Mouse (Mus musculus) kidney, postnatal 36 days (tissue): ENCODE data around the gene Ldb2.

ENCODE experiments used
- DNase-seq, 2 experiments: peaks; one replicate each; pipeline ENCODE4 v3.0.0; 2021 to 2022; ENCODE audit warnings: mixed read lengths in 2 of 2

Ldb2 gene

DNA sequence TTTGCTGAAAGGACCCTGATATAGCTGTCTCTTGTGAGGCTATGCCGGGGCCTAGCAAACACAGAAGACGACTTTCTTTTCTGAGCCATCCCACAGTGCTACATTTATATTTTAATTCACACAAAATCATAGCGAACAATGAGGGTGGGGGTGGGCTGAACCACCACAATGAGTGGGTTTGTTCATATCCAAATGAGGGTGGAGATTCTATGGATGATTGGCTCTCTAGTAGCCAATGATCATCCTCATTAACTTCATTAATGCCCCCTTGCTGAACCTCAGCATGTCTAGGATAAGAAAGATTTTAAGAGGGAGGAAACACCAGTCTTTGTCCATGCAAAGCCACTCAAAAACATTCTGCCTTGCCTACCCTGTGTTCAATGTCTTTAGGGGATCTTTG, 156.4 kb downstream of the Ldb2 start:
- DNase-seq, result no peak

DNA sequence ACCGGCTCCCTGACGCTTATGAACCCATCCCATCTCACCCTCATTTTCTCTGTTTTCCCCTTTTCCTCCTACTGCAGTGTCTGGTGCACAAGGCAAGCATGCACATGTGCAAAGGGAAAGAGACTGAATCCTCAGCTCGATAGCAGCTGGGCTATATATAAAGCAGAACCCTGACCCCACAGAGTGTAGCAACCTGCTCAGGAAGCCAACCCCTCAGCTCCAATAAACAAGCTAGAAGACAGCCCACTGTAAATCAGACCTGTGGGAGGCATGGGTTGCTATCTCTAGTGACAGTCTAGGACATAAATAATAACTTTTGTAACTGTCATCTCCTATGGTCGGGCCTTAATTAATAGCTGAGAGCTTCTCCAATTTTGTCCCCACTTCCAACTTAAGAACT, 158.4 kb downstream of the Ldb2 start:
- DNase-seq, result no peak

DNA sequence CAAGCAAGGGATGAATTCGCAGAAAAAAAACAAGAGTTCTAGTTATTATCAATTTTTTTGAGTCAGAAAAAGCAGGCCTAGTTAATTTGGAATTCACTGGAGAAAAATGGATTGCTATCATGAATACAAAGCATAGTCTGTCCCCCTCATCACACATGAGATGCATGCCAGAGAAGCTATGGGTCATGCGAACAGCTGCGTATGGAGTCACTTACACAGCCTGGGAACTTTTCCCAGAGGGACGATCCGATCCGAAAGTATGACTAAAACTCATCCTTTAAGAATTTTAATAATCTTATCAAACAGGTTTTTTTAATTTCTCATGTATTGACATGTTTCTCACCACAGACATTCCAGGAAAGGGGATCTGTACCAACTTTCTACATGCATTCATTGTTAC, 163.9 kb downstream of the Ldb2 start:
- no peak for DNase-seq

DNA sequence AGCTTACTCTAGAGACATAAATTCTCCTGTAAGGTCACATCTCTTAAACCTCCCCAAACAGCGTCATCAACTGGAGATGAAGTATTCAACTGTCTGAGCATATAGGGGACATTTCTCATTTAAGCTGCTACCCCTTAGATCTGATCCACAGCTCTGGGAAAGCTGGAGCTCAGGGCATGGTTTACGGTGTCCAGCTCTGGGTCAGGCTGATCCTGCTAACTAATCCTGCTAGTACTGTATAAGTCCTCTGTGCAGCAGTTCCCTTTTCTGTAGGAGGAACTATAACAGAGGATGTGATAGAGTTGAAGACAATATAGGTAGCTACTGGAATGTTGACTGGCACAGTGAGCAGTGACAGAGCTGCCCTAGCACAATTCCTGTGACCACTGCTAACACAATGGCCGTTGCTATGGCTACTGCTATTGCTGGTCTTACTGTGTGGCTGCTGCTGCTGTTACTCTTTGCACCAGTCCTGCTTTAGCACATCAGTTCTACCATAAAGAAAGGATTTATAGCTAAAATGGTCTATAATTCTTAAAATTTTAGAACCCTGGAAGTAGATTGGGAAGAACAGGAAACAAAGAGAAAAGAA, 170.3 kb downstream of the Ldb2 start:
- no peak for DNase-seq

DNA sequence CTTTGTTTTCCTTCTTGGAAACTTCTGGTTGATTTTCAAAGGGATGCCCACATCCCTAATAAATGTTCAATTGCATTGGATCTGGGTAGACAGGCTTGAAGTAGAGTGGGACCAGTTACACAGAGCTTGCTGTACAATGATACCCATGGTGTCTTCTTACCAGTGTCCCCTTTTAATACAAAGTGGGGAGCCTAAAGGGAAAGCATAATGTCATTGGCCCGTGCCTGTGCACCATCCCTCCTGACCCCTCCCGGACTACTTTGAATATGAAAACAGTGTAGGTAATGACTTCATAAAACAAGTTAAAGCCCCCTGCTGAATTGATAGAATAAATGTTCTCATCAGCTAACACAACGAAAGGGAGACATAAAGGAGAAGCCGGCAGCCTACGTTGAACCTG, 172.0 kb downstream of the Ldb2 start:
- DNase-seq, result no peak

DNA sequence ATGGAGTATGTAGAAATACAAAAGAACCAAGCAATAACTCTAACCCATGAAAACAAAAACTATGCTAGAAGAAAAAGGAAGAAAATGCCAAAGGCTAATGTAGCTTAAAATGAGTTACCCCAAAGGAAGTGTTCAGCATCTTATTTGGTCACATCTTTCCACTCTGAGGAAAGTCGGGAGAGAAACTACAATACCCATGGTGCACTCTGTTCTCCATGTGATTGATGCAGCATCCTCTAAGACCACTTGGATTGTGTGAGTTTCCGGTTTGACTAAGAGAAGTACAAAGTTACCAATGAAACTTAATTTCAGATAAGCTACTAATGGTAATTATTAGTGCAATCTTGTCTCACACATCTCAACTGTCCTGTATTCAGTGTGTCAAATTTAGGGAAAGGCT, 172.6 kb downstream of the Ldb2 start:
- DNase-seq, result no peak

DNA sequence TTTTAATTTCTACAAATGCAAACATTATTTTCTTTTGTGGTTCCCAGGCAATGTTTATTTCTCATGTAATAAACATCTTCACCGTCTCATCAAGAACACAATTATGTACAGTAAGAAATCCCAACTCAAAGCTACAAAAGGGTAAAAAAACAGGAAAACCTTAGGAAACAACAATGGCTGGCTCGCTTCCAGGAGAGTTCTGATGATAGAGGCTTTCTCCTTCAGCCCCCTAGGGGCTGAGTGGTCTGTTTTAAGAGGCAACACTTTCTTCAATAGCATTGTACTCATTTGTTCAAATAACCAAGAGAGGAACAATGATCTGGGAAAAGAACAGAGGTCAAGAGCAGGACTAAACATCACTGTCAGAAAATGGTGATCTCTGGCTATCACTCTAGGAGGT, 173.4 kb downstream of the Ldb2 start:
- peak; percentile 76 to 84 for DNase-seq

DNA sequence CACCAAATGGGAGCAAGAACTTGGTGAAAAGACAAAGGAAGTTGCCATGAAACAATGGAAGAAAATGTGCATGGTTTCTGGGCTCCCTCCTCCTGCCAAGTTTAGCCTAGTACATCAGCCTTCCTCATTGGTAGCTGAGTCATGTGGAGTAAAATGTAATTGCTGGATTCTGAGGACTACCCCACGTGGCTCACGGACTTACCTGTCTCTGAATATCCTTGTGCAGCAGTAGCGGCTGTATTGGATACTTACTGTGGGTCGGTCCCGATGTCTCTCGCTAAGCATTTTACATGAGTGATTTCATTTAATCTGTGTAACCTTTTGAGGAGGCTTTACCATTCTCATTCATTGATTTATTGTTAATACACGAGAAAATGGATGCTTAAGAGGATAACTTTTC, 183.8 kb downstream of the Ldb2 start:
- DNase-seq, result no peak

DNA sequence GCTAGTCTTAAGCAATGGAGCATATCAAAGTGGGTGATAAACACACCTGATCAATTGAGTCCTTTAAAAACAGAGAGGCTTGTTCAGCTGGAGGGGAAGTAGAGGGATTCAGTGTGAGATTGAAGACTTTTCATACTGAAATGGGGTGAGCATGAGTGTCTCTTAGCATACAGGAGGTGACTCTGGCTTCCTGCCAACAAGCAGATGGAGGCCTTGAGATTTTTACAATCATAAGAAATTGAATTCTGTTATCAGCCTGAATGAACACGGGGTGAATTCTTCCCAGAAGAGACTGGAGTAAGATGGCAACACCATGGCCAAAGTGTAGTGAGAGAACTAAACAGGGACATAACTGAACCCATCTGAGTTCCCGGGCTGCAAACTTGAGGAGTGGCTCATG, 190.6 kb downstream of the Ldb2 start:
- DNase-seq, result peak in 1 of 2 experiments; percentile 21

DNA sequence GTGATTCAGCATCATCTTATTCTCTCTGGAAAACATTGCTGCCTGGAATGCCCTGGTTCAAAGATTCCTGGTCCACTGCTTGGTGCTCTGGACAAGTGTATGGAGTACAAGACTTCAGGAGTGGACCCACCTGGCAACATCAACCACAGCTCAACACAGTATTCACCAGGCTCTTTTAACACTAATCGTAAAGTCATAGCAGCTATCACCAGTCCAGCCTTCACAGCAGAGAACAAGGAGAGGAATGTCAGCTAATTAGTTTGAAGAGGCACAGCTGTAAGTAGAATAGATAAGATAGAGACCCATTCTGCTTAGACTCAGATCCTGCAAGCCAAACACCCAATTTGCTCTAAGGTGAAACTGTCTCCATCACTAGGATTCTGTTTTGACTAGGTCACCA, 198.1 kb downstream of the Ldb2 start:
- no peak for DNase-seq

DNA sequence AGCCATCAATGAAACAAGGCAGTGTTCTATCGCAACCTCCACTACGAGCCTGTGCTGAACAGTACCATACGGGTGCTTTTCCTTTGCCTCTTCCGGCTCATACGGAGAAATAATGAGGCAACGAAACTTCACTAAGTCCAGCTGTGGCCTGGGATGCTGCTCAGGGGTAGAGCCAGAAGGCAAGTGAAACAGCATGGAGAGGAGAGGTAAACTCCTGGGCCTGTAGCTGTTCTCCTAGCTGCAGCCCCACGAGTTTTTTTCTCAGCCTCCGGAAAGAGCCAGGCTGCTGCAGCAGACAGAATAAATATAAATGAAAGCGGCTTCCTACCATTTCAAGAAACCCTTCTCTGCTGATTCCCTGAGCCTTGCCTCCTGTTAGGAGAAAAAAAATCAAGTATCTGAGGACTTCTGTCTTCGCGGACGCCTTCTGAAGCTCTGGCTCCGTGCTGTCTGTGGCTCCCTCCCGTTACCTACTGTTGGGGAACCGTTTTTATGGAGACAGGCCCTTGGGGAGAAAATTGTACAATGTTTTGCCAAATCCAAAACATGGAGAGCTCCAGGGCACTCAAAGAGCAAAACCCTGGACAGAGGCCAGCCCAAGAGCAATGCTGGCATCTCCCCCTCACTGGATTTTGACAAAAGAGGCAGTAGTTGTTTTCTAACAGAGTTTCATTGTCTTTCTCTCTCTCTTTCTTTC, 205.8 kb downstream of the Ldb2 start:
- peak in 1 of 2 experiments; percentile 42 for DNase-seq

DNA sequence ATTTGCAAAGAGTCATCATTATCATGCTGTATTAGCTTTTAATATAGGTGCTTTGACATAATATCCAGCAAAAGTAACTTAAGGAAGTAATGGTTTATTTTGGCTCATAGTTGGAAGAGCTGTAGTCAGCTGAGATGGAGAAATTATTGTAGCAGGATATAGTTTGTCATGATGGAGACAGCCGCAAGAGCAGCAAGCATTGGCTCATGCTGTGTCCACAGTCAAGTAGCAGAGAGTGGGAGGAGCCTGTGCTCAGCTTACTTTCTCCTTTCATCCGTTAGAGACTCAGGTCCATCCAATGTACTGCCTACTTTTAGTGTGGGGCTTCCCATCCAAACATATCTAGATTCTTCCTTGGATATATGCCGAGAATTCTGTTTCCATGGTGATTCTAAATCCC, 208.7 kb downstream of the Ldb2 start:
- peak in 1 of 2 experiments; percentile 19 for DNase-seq

DNA sequence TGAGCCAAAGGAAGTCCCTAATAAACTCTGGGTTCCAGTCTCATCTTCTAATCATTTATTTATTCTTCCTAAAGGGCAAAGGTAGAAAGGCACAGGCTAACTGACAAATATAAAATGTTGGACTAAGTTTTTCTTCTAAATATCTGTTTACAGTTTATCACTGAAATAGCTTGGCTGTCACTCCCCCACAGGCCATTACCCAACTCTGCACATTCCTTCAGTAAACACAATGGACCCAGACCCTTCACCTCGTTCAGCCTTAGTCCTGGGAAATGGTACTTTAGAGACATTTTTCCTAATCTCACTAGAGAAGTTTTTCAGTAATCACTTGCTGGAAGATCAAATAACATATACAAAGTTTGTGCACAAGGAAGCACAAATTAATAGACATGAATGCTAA, 210.2 kb downstream of the Ldb2 start:
- no peak for DNase-seq

DNA sequence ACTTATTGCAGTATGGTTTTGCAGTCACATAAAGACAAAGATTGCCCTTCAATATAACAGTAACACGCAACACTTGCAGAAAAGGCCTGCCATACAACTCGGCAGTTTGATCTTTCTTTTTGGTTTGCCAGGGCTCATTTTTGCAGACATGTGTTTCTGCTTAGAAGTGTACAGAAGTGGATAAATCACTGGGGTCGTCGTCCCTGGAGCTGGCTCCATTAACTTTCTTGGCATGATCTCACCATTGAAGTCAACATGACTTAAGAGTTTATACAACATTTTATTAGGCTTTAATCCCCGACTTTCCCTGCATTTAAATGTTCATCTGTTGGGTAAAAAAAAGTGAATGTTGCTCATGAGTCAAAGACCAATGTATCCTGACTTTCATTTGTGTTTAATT, 212.9 kb downstream of the Ldb2 start:
- DNase-seq, result no peak

DNA sequence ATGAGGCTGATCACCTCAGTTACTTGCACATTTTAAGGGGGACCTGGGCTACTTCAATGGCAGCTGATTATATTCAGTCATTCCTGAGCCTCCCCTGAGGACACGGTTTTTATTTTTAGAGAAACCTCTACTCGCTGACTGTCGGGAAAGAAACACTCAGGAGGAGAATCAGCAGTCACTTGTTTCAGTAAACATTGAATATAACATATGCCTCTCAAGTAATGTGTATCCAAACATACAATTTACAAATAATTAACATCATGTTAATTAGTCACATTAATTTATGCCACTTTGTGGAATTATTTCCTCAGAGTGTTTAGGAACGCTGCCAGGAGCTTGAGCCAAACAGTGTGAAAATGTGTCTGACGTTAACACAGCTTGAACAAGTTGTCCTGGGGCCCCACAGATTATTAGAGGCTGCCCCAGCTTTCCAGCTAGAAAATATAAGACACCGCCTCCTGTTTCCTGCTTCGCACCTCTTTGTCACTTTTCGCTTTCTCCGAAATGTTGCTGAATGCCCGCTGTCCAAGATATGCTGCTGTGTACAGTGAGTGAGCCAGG, 219.5 kb downstream of the Ldb2 start:
- DNase-seq, result peak in 1 of 2 experiments; percentile 14

DNA sequence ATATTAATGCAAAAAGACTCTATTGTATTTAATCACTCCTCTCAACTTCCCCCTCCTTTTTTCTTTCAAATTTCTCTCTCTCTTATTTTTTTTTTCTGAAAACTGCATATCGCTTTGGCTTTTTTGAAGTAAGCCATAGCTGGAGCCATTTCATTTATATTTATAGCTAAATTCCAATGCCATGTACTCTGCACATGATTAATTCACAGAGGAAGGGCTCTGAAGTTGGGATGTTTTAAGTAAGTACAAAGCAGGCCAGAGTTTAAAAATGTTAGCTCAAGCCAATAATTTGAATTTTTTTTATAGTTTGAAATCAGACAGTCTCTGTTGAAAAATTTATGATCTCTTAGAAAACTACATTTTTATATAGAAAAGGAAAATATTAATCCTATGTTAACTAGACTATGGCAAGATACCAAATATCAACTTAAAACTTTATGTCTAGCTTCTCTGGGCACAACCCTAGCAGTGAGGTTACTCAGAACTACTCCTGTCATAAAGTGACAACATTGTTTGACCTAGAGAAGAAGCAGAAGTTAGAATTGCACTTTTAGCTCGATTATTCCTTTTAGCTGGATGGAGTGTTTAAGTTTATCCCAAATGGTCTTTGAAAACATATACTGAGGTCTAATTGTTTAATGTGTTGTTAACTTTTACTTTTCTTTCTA, 222.7 kb downstream of the Ldb2 start:
- DNase-seq, result no peak

DNA sequence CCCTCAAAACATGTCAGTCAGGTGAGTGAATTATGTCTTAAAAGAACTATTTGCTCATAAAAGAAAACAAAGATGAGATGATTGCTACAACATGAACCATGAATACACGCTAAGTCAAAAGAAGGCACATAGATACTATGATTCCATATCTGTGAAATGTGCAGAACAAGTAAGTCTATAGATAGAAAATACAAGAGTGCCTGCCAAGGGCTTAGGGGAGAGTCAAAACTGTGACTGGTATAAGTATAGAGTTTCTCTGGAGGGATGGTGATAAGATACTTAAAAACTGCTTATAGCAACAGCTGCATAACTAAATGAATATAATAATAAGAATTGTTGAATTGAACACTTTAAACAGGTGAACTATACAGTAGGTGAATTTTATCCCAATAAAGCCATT, 224.8 kb downstream of the Ldb2 start:
- no peak for DNase-seq

DNA sequence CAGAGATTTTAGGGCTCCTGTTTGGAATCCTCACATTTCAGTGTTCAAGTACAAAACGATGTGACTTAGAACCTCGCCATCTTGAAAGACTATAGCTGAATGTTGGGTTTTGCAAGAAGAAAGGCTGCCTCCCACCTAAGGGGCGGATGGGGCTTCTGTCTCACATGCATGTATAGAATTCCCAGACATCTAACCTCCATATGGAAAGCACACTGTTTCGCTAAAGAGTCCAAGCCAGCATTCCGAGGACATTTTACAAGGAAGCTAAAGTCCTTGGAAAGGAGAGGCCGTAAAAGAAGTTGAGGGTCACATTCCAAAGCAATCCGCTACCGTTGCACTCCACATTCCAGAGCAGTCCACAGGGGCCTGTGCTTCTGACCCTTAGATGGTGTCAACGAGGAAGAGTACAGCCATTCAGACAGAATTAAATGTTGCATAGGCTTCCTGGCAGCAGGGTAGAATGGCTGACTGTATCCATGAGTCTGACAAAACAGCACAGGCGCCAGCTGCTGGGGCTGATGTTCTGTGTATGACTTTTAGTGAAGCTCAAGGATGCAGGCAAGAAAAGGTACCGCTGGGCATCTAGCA, 245.6 kb downstream of the Ldb2 start:
- peak; percentile 29 to 42 for DNase-seq

DNA sequence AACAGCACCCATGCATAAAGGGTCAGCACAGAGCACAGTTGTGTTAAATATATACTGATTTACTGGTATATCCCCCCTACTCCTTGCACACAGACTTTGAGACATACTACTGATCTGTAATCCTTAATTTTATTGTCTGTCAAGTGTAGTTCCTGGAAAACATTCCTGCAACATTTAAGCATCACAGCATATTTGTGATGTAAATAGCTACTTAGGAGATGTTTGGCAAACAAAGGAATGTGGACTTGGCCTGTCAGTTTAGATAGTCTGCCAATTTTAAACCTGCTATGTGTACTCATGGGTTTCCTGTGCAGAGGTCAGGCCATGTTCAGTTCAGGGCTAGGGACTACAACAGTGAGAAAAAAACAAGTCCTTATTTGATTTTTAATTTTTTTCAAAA, 246.3 kb downstream of the Ldb2 start:
- DNase-seq, result peak in 1 of 2 experiments; percentile 27

DNA sequence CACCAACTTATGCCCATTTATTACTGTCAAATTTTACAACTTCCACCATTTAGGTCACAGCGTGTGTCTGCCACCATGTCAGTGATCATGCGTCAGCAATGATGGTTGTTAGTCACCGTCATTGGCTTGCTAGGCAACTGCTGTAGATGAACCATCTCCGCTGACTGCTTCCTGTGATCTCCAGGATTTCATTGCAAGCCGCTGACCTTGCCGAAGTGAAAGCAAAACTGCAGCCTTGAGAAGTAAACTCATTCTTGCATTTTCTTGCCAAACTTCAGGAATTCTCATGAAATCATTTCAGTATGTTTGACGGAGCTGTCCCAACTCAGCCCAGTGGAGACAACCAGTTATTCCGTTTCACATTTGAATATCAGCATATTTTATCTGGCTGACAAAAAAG, 247.4 kb downstream of the Ldb2 start:
- peak; percentile 43 to 46 for DNase-seq

DNA sequence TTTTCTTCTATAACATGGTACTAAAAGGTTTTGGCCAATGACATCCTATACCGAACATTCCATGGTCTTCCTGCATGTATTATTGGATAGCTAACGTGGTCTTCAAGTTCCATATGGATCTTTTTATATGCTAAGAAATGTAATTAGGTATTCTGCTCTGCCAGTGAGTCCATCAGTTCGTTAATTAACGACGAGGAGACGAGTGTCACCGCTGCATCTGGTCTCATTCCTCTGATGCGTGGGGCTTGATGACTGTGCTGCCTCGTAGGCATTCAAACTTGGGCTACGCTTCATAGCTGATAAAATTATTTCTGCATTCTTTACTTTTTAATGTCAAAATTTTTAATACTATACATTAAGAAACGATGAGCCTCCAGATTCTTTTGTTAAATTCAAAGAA, 251.0 kb downstream of the Ldb2 start:
- no peak for DNase-seq

DNA sequence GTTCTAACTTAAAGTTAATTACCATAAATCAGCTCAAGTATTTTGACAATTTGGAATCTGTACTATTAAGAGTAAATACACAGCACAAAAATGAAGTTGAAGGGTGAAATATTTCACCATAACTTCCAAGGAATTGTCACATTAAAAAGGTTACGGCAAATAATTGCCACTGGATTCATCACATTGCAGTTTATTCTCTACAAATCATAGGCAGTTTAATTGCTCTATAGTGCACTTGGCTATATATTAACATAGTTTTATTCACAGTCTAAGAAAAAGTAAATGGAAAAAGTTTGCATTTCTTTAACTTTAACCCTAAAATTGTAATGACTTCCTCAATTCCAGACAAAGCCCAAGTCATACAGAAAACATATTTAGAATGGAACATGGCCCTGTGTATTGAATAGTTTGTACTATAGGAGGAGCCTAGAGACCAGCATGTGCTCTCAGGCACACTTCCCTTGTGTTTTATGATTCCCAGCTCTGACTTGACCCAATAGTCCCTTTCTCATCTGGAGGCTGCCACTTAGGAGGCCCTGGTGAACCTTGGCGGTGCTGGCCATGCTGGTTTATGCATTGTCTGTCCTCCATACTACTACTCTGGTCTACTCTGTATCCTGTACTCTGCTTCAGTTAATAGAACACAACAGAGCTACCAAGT, 255.9 kb downstream of the Ldb2 start:
- DNase-seq, result no peak

DNA sequence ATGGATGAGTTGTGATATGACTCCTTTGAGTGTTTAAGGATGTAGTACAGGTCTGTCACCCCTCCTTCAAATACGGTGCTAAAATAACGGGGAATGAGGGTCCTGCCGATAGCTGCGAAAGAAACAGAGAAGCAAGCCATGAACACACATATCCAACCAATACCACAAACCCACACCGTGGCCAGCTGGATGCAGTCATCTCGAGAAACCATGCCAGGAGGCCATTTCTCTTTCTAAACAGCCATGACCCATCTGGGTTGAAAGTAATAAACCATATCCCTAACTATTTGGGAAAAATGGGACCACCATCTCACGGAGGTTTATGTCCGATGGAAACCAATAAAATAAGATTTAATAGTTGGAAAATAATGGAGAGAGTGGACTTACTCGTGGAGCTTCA, 257.7 kb downstream of the Ldb2 start:
- DNase-seq, result no peak
